Mouse (Mus musculus) neural tube, embryonic 15.5 days (tissue): Measurements from ENCODE around the gene Gstm5. TPM values are rescaled to one million over a fixed set of nuclear protein-coding genes. Genes with fewer than 3 reads are reported as not detected.
"Not testable (repeated sequence)": the region's sequence is repeated elsewhere in the genome, so short reads cannot be mapped to it uniquely, and the experiment has no call there.

Source experiments
- ATAC-seq: fragments of 200-750 bp; cut with Nextera tagmentation; 2 replicates; pipeline ENCODE4 v1.8.0; 2017; ENCODE audit warnings: mild to moderate bottlenecking, moderate TSS enrichment, moderate library complexity; ENCODE audit not compliant: low FRiP score
- H3K27ac ChIP-seq: fragments of 300-500 bp; sonication (generic); replicated peaks from 2 replicates; pipeline ENCODE4 v1.5.1; 2015; ENCODE audit warnings: mild to moderate bottlenecking, inconsistent platforms
- H3K27me3 ChIP-seq: fragments of 300-500 bp; sonication (generic); replicated peaks from 2 replicates; pipeline ENCODE4 v1.6.1; 2015; ENCODE audit warnings: inconsistent platforms
- H3K36me3 ChIP-seq: fragments of 300-500 bp; sonication (generic); 2 replicates; pipeline ENCODE4 v1.6.1; 2015; ENCODE audit warnings: inconsistent platforms
- H3K4me1 ChIP-seq: fragments of 300-500 bp; sonication (generic); 2 replicates; pipeline ENCODE4 v1.6.1; 2015; ENCODE audit warnings: inconsistent platforms
- H3K4me2 ChIP-seq: fragments of 300-500 bp; sonication (generic); 2 replicates; pipeline ENCODE4 v1.6.1; 2015; ENCODE audit warnings: inconsistent platforms, mild to moderate bottlenecking, moderate library complexity
- H3K4me3 ChIP-seq: fragments of 300-500 bp; sonication (generic); replicated peaks from 2 replicates; pipeline ENCODE4 v1.5.1; 2015; ENCODE audit warnings: mild to moderate bottlenecking, inconsistent platforms
- H3K9ac ChIP-seq: fragments of 300-500 bp; sonication (generic); replicated peaks from 2 replicates; pipeline ENCODE4 v1.6.1; 2015; ENCODE audit warnings: mild to moderate bottlenecking, inconsistent platforms
- H3K9me3 ChIP-seq: fragments of 300-500 bp; sonication (generic); replicated peaks from 2 replicates; pipeline ENCODE4 v1.6.1; 2016; ENCODE audit warnings: inconsistent platforms
- WGBS: fragments of 180-500 bp; shearing (Covaris S2); methylation state at CpG from one replicate; pipeline ENCODE4 v1.1.7; 2015; ENCODE audit warnings: mixed read lengths; 5-methylcytosine and 5-hydroxymethylcytosine counted together
- polyA plus RNA-seq: library from polyadenylated mRNA; unstranded; fragments of >200 nt; fragmentation: Nextera tagmentation; extraction: Ambion mirVana; gene quantifications from 2 replicates; pipeline ENCODE4 v1.2.1, GENCODE M21; 2015

Gstm5 gene
- polyA plus RNA-seq, 1 experiment from 2014 or later: 263 TPM

GRCm38 (mm10) chr3:107877005-107877404 lies 18.6 kb upstream of the Gstm5 start, which contains the start of gene Eps8l3:
Gene Eps8l3, plus strand, starts transcription at chr3:107877229.
- 85% methylated on average over 5 of the region's 5 CpGs for WGBS
- Histone ChIP-seq H3K9me3 (no peaks in the 10 kb centered on the region), H3K27ac (no peak within 1 kb of the TSS), H3K9ac (no peak within 1 kb of the TSS), H3K36me3 (no peaks in the 10 kb centered on the region), H3K4me3 (no peak within 1 kb of the TSS), H3K27me3 (no peaks in the 10 kb centered on the region), H3K4me2 (no peak within 1 kb of the TSS), H3K4me1 (no peaks in the 10 kb centered on the region)
- no peak for ATAC-seq

GRCm38 (mm10) chr3:107877747-107878736 lies 17.6 kb upstream of the Gstm5 start:
- no peaks in the 10 kb centered on the region for H3K27me3 ChIP-seq
- WGBS: 83% methylated on average over 12 of the region's 12 CpGs

GRCm38 (mm10) chr3:107887674-107888495 lies 7.7 kb upstream of the Gstm5 start:
- WGBS: 75% methylated on average over 9 of the region's 9 CpGs
- H3K9me3 ChIP-seq: no peaks in the 10 kb centered on the region

More at GRCm38 (mm10) chr3:107877747-107878736, 17.6 kb upstream of the Gstm5 start:
- Histone ChIP-seq H3K9me3 (no peaks in the 10 kb centered on the region), H3K27ac (no peak overlapping the region), H3K4me2 (no peak overlapping the region), H3K9ac (no peak overlapping the region), H3K36me3 (no peaks in the 10 kb centered on the region), H3K4me3 (no peak overlapping the region), H3K4me1 (no peaks in the 10 kb centered on the region)
- no peak for ATAC-seq

GRCm38 (mm10) chr3:107889236-107889635 lies 6.4 kb upstream of the Gstm5 start:
- H3K4me2 ChIP-seq, H3K9ac ChIP-seq, H3K4me1 ChIP-seq, H3K27ac ChIP-seq, H3K36me3 ChIP-seq, H3K9me3 ChIP-seq, H3K4me3 ChIP-seq, ATAC-seq, H3K27me3 ChIP-seq: not testable (repeated sequence)
- WGBS: 96% methylated on average over 2 of the region's 2 CpGs

More at GRCm38 (mm10) chr3:107887674-107888495, 7.7 kb upstream of the Gstm5 start:
- Histone ChIP-seq H3K9ac (no peak overlapping the region), H3K4me2 (no peak overlapping the region), H3K4me3 (no peak overlapping the region), H3K36me3 (0 out of 2 replicates have a peak, but pooled peaks cover 5% of the 10 kb centered on the region), H3K27ac (peak overlapping the region; percentile 72), H3K4me1 (no peaks in the 10 kb centered on the region), H3K27me3 (no peaks in the 10 kb centered on the region)
- ATAC-seq: peak; percentile 91

- Histone ChIP-seq H3K4me1 (peaks cover 10% of the 10 kb centered on the region), H3K27me3 (no peaks in the 10 kb centered on the region), H3K27ac (peak overlapping the region; percentile 89; the same call in 1 of the 2 replicates), H3K9ac (peak overlapping the region; percentile 89), H3K4me2 (peak overlapping the region; percentile 89), H3K9me3 (no peaks in the 10 kb centered on the region), H3K36me3 (peaks cover 26% of the 10 kb centered on the region), H3K4me3 (peak overlapping the region; percentile 83)
- ATAC-seq: peak; percentile 39; the same call in 1 of the 2 replicates
- 6% methylated on average over 6 of the region's 6 CpGs for whole genome bisulfite sequencing
Measured at GRCm38 (mm10) chr3:107895194-107895719, 364 bp upstream of the Gstm5 start.

- no peak overlapping the region for H3K4me2 ChIP-seq
- no peaks in the 10 kb centered on the region for H3K27me3 ChIP-seq
- ATAC-seq: no peak
- no peak overlapping the region for H3K27ac ChIP-seq
- no peak overlapping the region for H3K9ac ChIP-seq
- peaks cover 10% of the 10 kb centered on the region for H3K4me1 ChIP-seq
- H3K9me3 ChIP-seq: no peaks in the 10 kb centered on the region
- WGBS: 95% methylated on average over 13 of the region's 13 CpGs
- no peak overlapping the region for H3K4me3 ChIP-seq
- peaks cover 20% of the 10 kb centered on the region for H3K36me3 ChIP-seq
Measured at GRCm38 (mm10) chr3:107898691-107899090, 3.1 kb downstream of the Gstm5 start.

- Histone ChIP-seq H3K9ac (no peak overlapping the region), H3K4me3 (no peak overlapping the region), H3K9me3 (no peaks in the 10 kb centered on the region), H3K4me2 (no peak overlapping the region), H3K4me1 (peaks cover 6% of the 10 kb centered on the region), H3K36me3 (peaks cover 20% of the 10 kb centered on the region), H3K27me3 (no peaks in the 10 kb centered on the region), H3K27ac (no peak overlapping the region)
- 67% methylated on average over 11 of the region's 11 CpGs for WGBS
- ATAC-seq: no peak
Measured at GRCm38 (mm10) chr3:107900955-107901673, 5.5 kb downstream of the Gstm5 start.

GRCm38 (mm10) chr3:107905942-107906341 lies 10.3 kb downstream of the Gstm5 start:
- WGBS: 68% methylated on average over 6 of the region's 6 CpGs
- H3K9me3 ChIP-seq: no peaks in the 10 kb centered on the region

GRCm38 (mm10) chr3:107916674-107917073 lies 21.1 kb downstream of the Gstm5 start:
- no peak for ATAC-seq
- H3K36me3 ChIP-seq: no peaks in the 10 kb centered on the region
- no peak overlapping the region for H3K4me3 ChIP-seq
- WGBS: 88% methylated on average over 15 of the region's 15 CpGs
- H3K27ac ChIP-seq: no peak overlapping the region
- no peaks in the 10 kb centered on the region for H3K27me3 ChIP-seq
- no peak overlapping the region for H3K9ac ChIP-seq
- H3K4me1 ChIP-seq: peaks cover 3% of the 10 kb centered on the region; the same call in 1 of the 2 replicates
- no peaks in the 10 kb centered on the region for H3K9me3 ChIP-seq
- H3K4me2 ChIP-seq: no peak overlapping the region

More at GRCm38 (mm10) chr3:107905942-107906341, 10.3 kb downstream of the Gstm5 start:
- Histone ChIP-seq H3K27me3 (no peaks in the 10 kb centered on the region), H3K4me2 (no peak overlapping the region), H3K36me3 (no peaks in the 10 kb centered on the region), H3K4me1 (no peaks in the 10 kb centered on the region), H3K27ac (no peak overlapping the region), H3K9ac (no peak overlapping the region), H3K4me3 (no peak overlapping the region)
- no peak for ATAC-seq

GRCm38 (mm10) chr3:107917097-107917496 lies 21.5 kb downstream of the Gstm5 start:
- H3K9ac ChIP-seq: no peak overlapping the region
- H3K27ac ChIP-seq: no peak overlapping the region
- ATAC-seq: no peak
- no peaks in the 10 kb centered on the region for H3K36me3 ChIP-seq
- 85% methylated on average over 3 of the region's 3 CpGs for WGBS
- H3K4me2 ChIP-seq: no peak overlapping the region
- H3K4me3 ChIP-seq: no peak overlapping the region
- no peaks in the 10 kb centered on the region for H3K27me3 ChIP-seq
- peaks cover 3% of the 10 kb centered on the region; the same call in 1 of the 2 replicates for H3K4me1 ChIP-seq
- H3K9me3 ChIP-seq: no peaks in the 10 kb centered on the region
